Mouse (Mus musculus): ENCODE results near the gene Nup214. TPM values are rescaled to one million over a fixed set of nuclear protein-coding genes. Genes with fewer than 3 reads are reported as not detected.

The Nup214 gene
- total and polyA plus RNA-seq, 3 experiments = 18.5 to 28.6 (median 27.5) TPM

- Histone ChIP-seq H3K27me3 (ENCODE audit: control insufficient read depth, insufficient read depth, low read length) (no peaks in the 10 kb centered on the region), H3K27ac (peak overlapping the region; percentile 47), H3K36me3 (ENCODE audit: control insufficient read depth, insufficient read depth, low read length) (peaks cover 2% of the 10 kb centered on the region; the same call in 1 of the 2 replicates), H3K4me3 (no peak overlapping the region), H3K9ac (ENCODE audit: low read depth, low read length) (no peak overlapping the region), H3K4me1 (ENCODE audit: control insufficient read depth, insufficient read depth, low read length) (no peaks in the 10 kb centered on the region), H3K79me2 (replicated peaks; ENCODE audit: control insufficient read depth, insufficient read depth, low read length) (no peaks in the 10 kb centered on the region)
- intact Hi-C loops (cut with DNase I) = no loop called here
- WGBS = 50% methylated on average over 10 of the region's 10 CpGs
- DNase-seq = peak; percentile 53 to 56
- TF ChIP-seq POLR2A (IDR thresholded peaks at IDR 0.05; ENCODE audit: insufficient read depth, low read depth, low read length) (no peak), EP300 (IDR thresholded peaks at IDR 0.05; ENCODE audit: insufficient read depth, low read depth, low read length) (peak; percentile 66; the same call in 1 of the 2 replicates), CTCF (IDR thresholded peaks at IDR 0.05) (no peak)
Measured at GRCm38 (mm10) chr2:32046009-32046408, 71.8 kb downstream of the Nup214 start.

GRCm38 (mm10) chr2:32047323-32047722 is 73.1 kb downstream of the Nup214 start:
- Histone ChIP-seq H3K4me3 (no peak overlapping the region), H3K79me2 (replicated peaks; ENCODE audit: control insufficient read depth, insufficient read depth, low read length) (no peaks in the 10 kb centered on the region), H3K27ac (no peak overlapping the region), H3K36me3 (ENCODE audit: control insufficient read depth, insufficient read depth, low read length) (peaks cover 2% of the 10 kb centered on the region; the same call in 1 of the 2 replicates), H3K9ac (ENCODE audit: low read depth, low read length) (no peak overlapping the region), H3K4me1 (ENCODE audit: control insufficient read depth, insufficient read depth, low read length) (no peaks in the 10 kb centered on the region), H3K27me3 (ENCODE audit: control insufficient read depth, insufficient read depth, low read length) (no peaks in the 10 kb centered on the region)
- WGBS = 78% methylated on average over 10 of the region's 10 CpGs
- intact Hi-C loops (cut with DNase I) = no loop called here
- TF ChIP-seq EP300 (IDR thresholded peaks at IDR 0.05; ENCODE audit: insufficient read depth, low read depth, low read length) (no peak), CTCF (IDR thresholded peaks at IDR 0.05) (no peak), POLR2A (IDR thresholded peaks at IDR 0.05; ENCODE audit: insufficient read depth, low read depth, low read length) (no peak)
- DNase-seq = no peak

- Histone ChIP-seq H3K79me2 (replicated peaks; ENCODE audit: control insufficient read depth, insufficient read depth, low read length) (no peaks in the 10 kb centered on the region), H3K4me3 (no peak overlapping the region), H3K27me3 (ENCODE audit: control insufficient read depth, insufficient read depth, low read length) (no peaks in the 10 kb centered on the region), H3K9ac (ENCODE audit: low read depth, low read length) (no peak overlapping the region), H3K27ac (no peak overlapping the region), H3K4me1 (ENCODE audit: control insufficient read depth, insufficient read depth, low read length) (peaks cover 1% of the 10 kb centered on the region; the same call in 1 of the 2 replicates), H3K36me3 (ENCODE audit: control insufficient read depth, insufficient read depth, low read length) (no peaks in the 10 kb centered on the region)
- intact Hi-C loops (cut with DNase I) = no loop called here
- no peak for DNase-seq
- WGBS = 87% methylated on average over 8 of the region's 8 CpGs
- TF ChIP-seq EP300 (IDR thresholded peaks at IDR 0.05; ENCODE audit: insufficient read depth, low read depth, low read length) = no peak
- TF ChIP-seq CTCF (IDR thresholded peaks at IDR 0.05) = no peak
- TF ChIP-seq POLR2A (IDR thresholded peaks at IDR 0.05; ENCODE audit: insufficient read depth, low read depth, low read length) = no peak
Measured at GRCm38 (mm10) chr2:32051791-32052190, 77.6 kb downstream of the Nup214 start.

- Histone ChIP-seq H3K36me3 (ENCODE audit: control insufficient read depth, insufficient read depth, low read length) (no peaks in the 10 kb centered on the region), H3K4me1 (ENCODE audit: control insufficient read depth, insufficient read depth, low read length) (peaks cover 3% of the 10 kb centered on the region; the same call in 1 of the 2 replicates), H3K4me3 (no peak overlapping the region), H3K27me3 (ENCODE audit: control insufficient read depth, insufficient read depth, low read length) (no peaks in the 10 kb centered on the region), H3K9ac (ENCODE audit: low read depth, low read length) (no peak overlapping the region), H3K79me2 (replicated peaks; ENCODE audit: control insufficient read depth, insufficient read depth, low read length) (no peaks in the 10 kb centered on the region), H3K27ac (no peak overlapping the region)
- no peak for DNase-seq
- intact Hi-C loops (cut with DNase I) = no loop called here
- WGBS = 87% methylated on average over 7 of the region's 7 CpGs
- TF ChIP-seq CTCF (IDR thresholded peaks at IDR 0.05) (no peak), POLR2A (IDR thresholded peaks at IDR 0.05; ENCODE audit: insufficient read depth, low read depth, low read length) (no peak), EP300 (IDR thresholded peaks at IDR 0.05; ENCODE audit: insufficient read depth, low read depth, low read length) (no peak)
Measured at GRCm38 (mm10) chr2:32052418-32052817, 78.2 kb downstream of the Nup214 start.

- no peaks in the 10 kb centered on the region for H3K79me2 ChIP-seq (replicated peaks; ENCODE audit: control insufficient read depth, insufficient read depth, low read length)
- intact Hi-C loops (cut with DNase I) = no loop called here
- H3K27me3 ChIP-seq (ENCODE audit: control insufficient read depth, insufficient read depth, low read length) = no peaks in the 10 kb centered on the region
- H3K4me3 ChIP-seq = no peak overlapping the region
- H3K9ac ChIP-seq (ENCODE audit: low read depth, low read length) = no peak overlapping the region
- DNase-seq = no peak
- no peaks in the 10 kb centered on the region for H3K36me3 ChIP-seq (ENCODE audit: control insufficient read depth, insufficient read depth, low read length)
- no peak overlapping the region for H3K27ac ChIP-seq
- H3K4me1 ChIP-seq (ENCODE audit: control insufficient read depth, insufficient read depth, low read length) = peaks cover 3% of the 10 kb centered on the region; the same call in 1 of the 2 replicates
- 61% methylated on average over 7 of the region's 7 CpGs for WGBS
- no peak for TF ChIP-seq CTCF (IDR thresholded peaks at IDR 0.05)
- TF ChIP-seq POLR2A (IDR thresholded peaks at IDR 0.05; ENCODE audit: insufficient read depth, low read depth, low read length) = no peak
- TF ChIP-seq EP300 (IDR thresholded peaks at IDR 0.05; ENCODE audit: insufficient read depth, low read depth, low read length) = no peak
Measured at GRCm38 (mm10) chr2:32055357-32055965, 81.2 kb downstream of the Nup214 start.

- no peak overlapping the region for H3K4me3 ChIP-seq
- H3K4me1 ChIP-seq (ENCODE audit: control insufficient read depth, insufficient read depth, low read length) = peaks cover 3% of the 10 kb centered on the region; the same call in 1 of the 2 replicates
- H3K9ac ChIP-seq (ENCODE audit: low read depth, low read length) = no peak overlapping the region
- no peaks in the 10 kb centered on the region for H3K79me2 ChIP-seq (replicated peaks; ENCODE audit: control insufficient read depth, insufficient read depth, low read length)
- H3K36me3 ChIP-seq (ENCODE audit: control insufficient read depth, insufficient read depth, low read length) = no peaks in the 10 kb centered on the region
- no peak for TF ChIP-seq POLR2A (IDR thresholded peaks at IDR 0.05; ENCODE audit: insufficient read depth, low read depth, low read length)
- no peak for TF ChIP-seq CTCF (IDR thresholded peaks at IDR 0.05)
- no peak for TF ChIP-seq EP300 (IDR thresholded peaks at IDR 0.05; ENCODE audit: insufficient read depth, low read depth, low read length)
- H3K27me3 ChIP-seq (ENCODE audit: control insufficient read depth, insufficient read depth, low read length) = no peaks in the 10 kb centered on the region
- intact Hi-C loops (cut with DNase I) = no loop called here
- WGBS = 52% methylated on average over 10 of the region's 10 CpGs
- H3K27ac ChIP-seq = no peak overlapping the region; the same call in 1 of the 2 replicates
- no peak for DNase-seq
Measured at GRCm38 (mm10) chr2:32056524-32056923, 82.3 kb downstream of the Nup214 start.

All from heart, adult 2 months (tissue).